Mouse (Mus musculus) MEL (cell line): Measurements from ENCODE around the gene Mroh2a. TPM values are rescaled to one million over a fixed set of nuclear protein-coding genes. Genes with fewer than 3 reads are reported as not detected.

Experiments used
- DNase-seq: peaks from one replicate; pipeline ENCODE4 v3.0.0; 2011; ENCODE audit warnings: low read depth, low spot score
- H3K27ac ChIP-seq: 2 replicates; pipeline ENCODE4 v1.5.1; 2012; ENCODE audit warnings: low read depth, mild to moderate bottlenecking, control low read depth, low read length, moderate library complexity; ENCODE audit not compliant: control insufficient read depth
- H3K27me3 ChIP-seq, 2 experiments: fragments of 150-350 bp in 1 of 2; sonication (generic) in 1 of 2; 2 replicates each; pipeline ENCODE4 v1.6.1; 2012; ENCODE audit warnings: low read length in 2 of 2, mild to moderate bottlenecking in 2 of 2, improper control_type of control experiment in 1 of 2, moderate library complexity in 1 of 2; ENCODE audit not compliant: insufficient read depth in 2 of 2, control insufficient read depth in 1 of 2
- H3K36me3 ChIP-seq, 2 experiments: 2 replicates each; pipeline ENCODE4 v1.6.1; 2012 to 2014; ENCODE audit warnings: low read length in 2 of 2, improper control_type of control experiment in 1 of 2, inconsistent platforms in 1 of 2, mild to moderate bottlenecking in 1 of 2; ENCODE audit not compliant: insufficient read depth in 2 of 2, control insufficient read depth in 1 of 2
- H3K4me1 ChIP-seq, 2 experiments: fragments of 150-350 bp in 1 of 2; sonication (generic) in 1 of 2; 2 replicates each; pipeline ENCODE4 v1.6.1; 2012; ENCODE audit warnings: low read length in 2 of 2, improper control_type of control experiment in 1 of 2, mild to moderate bottlenecking in 1 of 2; ENCODE audit not compliant: insufficient read depth in 2 of 2, control insufficient read depth in 1 of 2
- H3K4me3 ChIP-seq, 2 experiments: fragments of 150-350 bp in 1 of 2; sonication (generic) in 1 of 2; 2 replicates each; pipeline ENCODE4 v1.5.1; 2012; ENCODE audit warnings: low read depth in 2 of 2, low read length in 2 of 2, mild to moderate bottlenecking in 2 of 2, moderate library complexity in 2 of 2, control low read depth in 1 of 2, improper control_type of control experiment in 1 of 2; ENCODE audit not compliant: control insufficient read depth in 1 of 2, insufficient read depth in 1 of 2
- H3K79me2 ChIP-seq: 2 replicates; pipeline ENCODE4 v1.6.1; 2012; ENCODE audit warnings: mild to moderate bottlenecking, low read length, moderate library complexity; ENCODE audit not compliant: control insufficient read depth, poor library complexity, insufficient read depth
- H3K9ac ChIP-seq: 2 replicates; pipeline ENCODE4 v1.6.1; 2012; ENCODE audit warnings: low read depth, mild to moderate bottlenecking, control low read depth, low read length, moderate library complexity; ENCODE audit not compliant: control insufficient read depth, poor library complexity, severe bottlenecking
- H3K9me3 ChIP-seq: fragments of 150-350 bp; sonication (generic); replicated peaks from 2 replicates; pipeline ENCODE4 v1.6.1; 2012; ENCODE audit warnings: mild to moderate bottlenecking, low read length, improper control_type of control experiment, moderate library complexity; ENCODE audit not compliant: insufficient read depth
- BHLHE40 ChIP-seq: IDR thresholded peaks from 2 replicates; pipeline ENCODE4 v1.6.1; 2012; ENCODE audit warnings: low read depth, mild to moderate bottlenecking, inconsistent platforms, low read length, improper control_type of control experiment, borderline replicate concordance
- CHD2 ChIP-seq: IDR thresholded peaks from 2 replicates; pipeline ENCODE4 v1.6.1; 2011; ENCODE audit warnings: low read length, improper control_type of control experiment
- CTCF ChIP-seq, 3 experiments: IDR thresholded peaks in 2 of 3; conservative IDR thresholded peaks in 1 of 3; 2 replicates each; pipeline ENCODE4 v1.5.1; 2011 to 2012; ENCODE audit warnings: low read length in 3 of 3, low read depth in 2 of 3, mild to moderate bottlenecking in 2 of 3, improper control_type of control experiment in 1 of 3, inconsistent platforms in 1 of 3, mixed read lengths in 1 of 3, moderate library complexity in 1 of 3; ENCODE audit not compliant: control insufficient read depth in 1 of 3, insufficient read depth in 1 of 3, poor library complexity in 1 of 3, severe bottlenecking in 1 of 3
- ELF1 ChIP-seq: IDR thresholded peaks from 2 replicates; pipeline ENCODE4 v1.6.1; 2014; ENCODE audit warnings: low read depth, mild to moderate bottlenecking, inconsistent platforms, low read length, improper control_type of control experiment, moderate library complexity
- MEF2A ChIP-seq: IDR thresholded peaks from 2 replicates; pipeline ENCODE4 v1.6.1; 2014; ENCODE audit warnings: low read depth, mild to moderate bottlenecking, inconsistent platforms, low read length, improper control_type of control experiment; ENCODE audit not compliant: poor library complexity, insufficient replicate concordance, severe bottlenecking; ENCODE audit errors: extremely low read depth
- POLR2AphosphoS2 ChIP-seq: IDR thresholded peaks from 2 replicates; pipeline ENCODE4 v1.6.1; 2011; ENCODE audit warnings: low read length, improper control_type of control experiment
- RAD21 ChIP-seq: IDR thresholded peaks from 2 replicates; pipeline ENCODE4 v1.6.1; 2011; ENCODE audit warnings: mild to moderate bottlenecking, low read depth, low read length, improper control_type of control experiment
- TAL1 ChIP-seq: IDR thresholded peaks from 2 replicates; pipeline ENCODE4 v1.6.1; 2012; ENCODE audit warnings: mild to moderate bottlenecking, inconsistent platforms, low read length, moderate library complexity, mixed read lengths
- USF1 ChIP-seq: IDR thresholded peaks from 2 replicates; pipeline ENCODE4 v1.6.1; 2014; ENCODE audit warnings: low read depth, mild to moderate bottlenecking, inconsistent platforms, low read length, improper control_type of control experiment, moderate library complexity
- ZKSCAN1 ChIP-seq: IDR thresholded peaks from 2 replicates; pipeline ENCODE4 v1.6.1; 2012; ENCODE audit warnings: low read depth, mild to moderate bottlenecking, inconsistent platforms, low read length, improper control_type of control experiment, moderate library complexity
- polyA plus RNA-seq, 2 experiments: library from polyadenylated mRNA; stranded (reverse) in 1 of 2; unstranded in 1 of 2; fragments of >175 nt in 1 of 2; fragments of >200 nt in 1 of 2; gene quantifications; 2 replicates each; pipeline versions ENCODE4 v1.2.1 to v1.2.4; 2012; ENCODE audit warnings: low replicate concordance in 2 of 2, low read depth in 1 of 2; ENCODE audit not compliant: insufficient read length in 2 of 2, insufficient read depth in 1 of 2, missing spikeins in 1 of 2
- total RNA-seq: library from RNA; depleted of rRNA; stranded (reverse); fragments of 300-350 nt; gene quantifications from 2 replicates; pipeline ENCODE4 v1.2.3, GENCODE M21; 2012

The Mroh2a gene
- total and polyA plus RNA-seq, 3 experiments: 0.27 to 2.5 TPM; not detected in 1

DNA sequence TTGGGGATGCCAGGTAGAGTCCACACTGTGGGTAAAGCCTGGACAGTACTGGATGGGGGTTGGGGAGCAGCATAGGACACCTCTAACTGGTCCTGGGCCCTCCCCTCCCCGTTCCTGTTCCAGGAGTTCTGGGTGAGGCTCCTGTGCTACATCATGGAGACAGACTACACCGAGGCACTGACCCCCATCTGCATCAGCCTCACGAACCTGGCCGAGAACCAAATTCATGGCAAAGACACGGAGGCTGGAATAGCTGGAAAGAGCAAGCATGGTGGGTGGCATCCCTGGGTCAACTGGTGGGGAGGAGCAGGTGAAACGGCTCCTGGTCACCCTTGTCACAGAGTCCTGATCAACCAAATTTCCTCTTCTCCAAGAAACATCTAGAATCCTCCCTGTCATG is 12.0 kb downstream of the Mroh2a start:
- Histone ChIP-seq H3K4me3 (no peak overlapping the region), H3K27me3 (no peaks in the 10 kb centered on the region)
- no peak for TF ChIP-seq USF1
- TF ChIP-seq, all 39 proteins: peak for 0
- Histone ChIP-seq H3K36me3 (no peaks in the 10 kb centered on the region), H3K79me2 (no peaks in the 10 kb centered on the region), H3K4me1 (no peaks in the 10 kb centered on the region), H3K27ac (no peak overlapping the region), H3K9me3 (no peaks in the 10 kb centered on the region), H3K9ac (no peak overlapping the region)
- no peak for DNase-seq

DNA sequence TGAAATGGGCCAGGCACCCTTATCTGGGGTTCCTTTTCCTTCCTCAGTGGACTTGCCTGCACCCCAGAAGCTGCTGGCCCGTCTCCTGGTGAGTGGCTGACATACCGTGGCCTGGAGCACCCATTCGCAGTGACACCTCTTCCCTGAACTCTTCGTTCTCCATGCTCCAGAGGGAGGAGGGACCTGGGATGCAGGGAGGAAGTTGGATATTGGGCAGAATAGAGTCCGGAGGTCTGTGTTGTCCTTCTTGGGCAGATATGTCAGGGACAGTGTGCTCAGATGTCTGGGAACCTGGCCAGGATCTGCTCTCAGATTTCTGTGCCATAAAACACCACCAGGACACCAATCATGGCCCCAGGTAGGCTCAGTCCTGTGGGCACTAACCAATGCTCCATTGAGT is 13.3 kb downstream of the Mroh2a start:
- Histone ChIP-seq H3K4me3 (no peak overlapping the region), H3K9me3 (no peaks in the 10 kb centered on the region), H3K36me3 (no peaks in the 10 kb centered on the region), H3K4me1 (no peaks in the 10 kb centered on the region), H3K27ac (no peak overlapping the region), H3K27me3 (no peaks in the 10 kb centered on the region), H3K79me2 (no peaks in the 10 kb centered on the region), H3K9ac (no peak overlapping the region)
- no peak for TF ChIP-seq CTCF (IDR thresholded peaks at IDR 0.05 in 2 of 3, conservative IDR thresholded peaks at IDR 0.05 in 1 of 3; ENCODE audit: control insufficient read depth in 1 of 3, insufficient read depth in 1 of 3, low read depth in 2 of 3, low read length in 3 of 3, poor library complexity in 1 of 3, severe bottlenecking in 1 of 3)
- TF ChIP-seq MEF2A: no peak
- no peak for TF ChIP-seq TAL1
- TF ChIP-seq BHLHE40: no peak
- TF ChIP-seq POLR2AphosphoS2: no peak
- TF ChIP-seq RAD21: no peak
- no peak for TF ChIP-seq ZKSCAN1
- no peak for DNase-seq

DNA sequence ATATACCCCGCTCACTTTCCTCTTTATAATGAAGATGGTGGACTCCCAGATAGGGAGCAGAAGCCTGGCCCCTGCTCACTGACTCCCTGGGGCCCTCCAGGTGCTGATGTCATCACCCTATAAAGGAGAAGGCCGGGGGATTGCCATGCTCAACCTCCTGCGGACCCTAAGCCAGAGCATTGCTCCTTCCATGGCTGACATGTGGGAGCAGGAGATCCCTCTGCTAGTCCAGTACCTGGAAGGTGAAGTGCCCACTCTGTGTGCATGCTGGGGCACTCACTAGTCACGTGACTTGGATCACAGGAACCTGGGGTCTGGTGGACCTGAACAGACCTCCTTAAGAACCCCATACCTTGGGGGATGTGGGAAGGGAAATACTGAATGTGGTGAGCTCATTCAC is 13.8 kb downstream of the Mroh2a start:
- no peaks in the 10 kb centered on the region for H3K9me3 ChIP-seq
- H3K36me3 ChIP-seq: no peaks in the 10 kb centered on the region
- H3K4me3 ChIP-seq: no peak overlapping the region
- no peak for DNase-seq
- H3K27me3 ChIP-seq: no peaks in the 10 kb centered on the region
- H3K79me2 ChIP-seq: no peaks in the 10 kb centered on the region
- TF ChIP-seq USF1: 0 out of 2 replicates have a peak, but pooled peaks have one; percentile 27
- TF ChIP-seq ZKSCAN1: no peak
- H3K27ac ChIP-seq: no peak overlapping the region
- H3K9ac ChIP-seq: no peak overlapping the region
- no peaks in the 10 kb centered on the region for H3K4me1 ChIP-seq

DNA sequence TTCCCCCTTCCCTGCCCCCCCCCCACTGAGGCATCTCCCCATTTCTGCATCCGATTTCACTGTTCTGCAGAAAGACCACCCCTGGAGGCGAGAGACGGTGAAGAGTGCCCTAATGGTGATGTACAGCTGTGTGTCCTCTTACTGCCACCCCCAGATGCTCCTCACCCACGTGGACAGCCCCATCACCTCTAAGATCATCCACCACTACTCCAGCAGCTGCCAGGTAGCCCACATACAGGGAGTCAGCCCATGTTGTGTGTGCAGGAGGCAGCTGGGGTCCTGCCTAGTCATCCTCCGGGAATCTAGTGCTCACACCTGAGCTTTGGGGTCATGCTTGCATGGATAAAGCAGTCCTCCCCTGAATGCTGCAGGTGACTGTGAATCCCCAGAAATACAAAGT is 17.1 kb downstream of the Mroh2a start:
- Histone ChIP-seq H3K4me3 (no peak overlapping the region), H3K9ac (no peak overlapping the region), H3K79me2 (no peaks in the 10 kb centered on the region), H3K27ac (no peak overlapping the region), H3K9me3 (no peaks in the 10 kb centered on the region), H3K36me3 (no peaks in the 10 kb centered on the region), H3K4me1 (no peaks in the 10 kb centered on the region), H3K27me3 (no peaks in the 10 kb centered on the region)
- no peak for DNase-seq
- TF ChIP-seq CTCF (IDR thresholded peaks at IDR 0.05 in 2 of 3, conservative IDR thresholded peaks at IDR 0.05 in 1 of 3; ENCODE audit: control insufficient read depth in 1 of 3, insufficient read depth in 1 of 3, low read depth in 2 of 3, low read length in 3 of 3, poor library complexity in 1 of 3, severe bottlenecking in 1 of 3) (no peak), CHD2 (no peak), ELF1 (no peak), RAD21 (no peak)
